Mouse (Mus musculus) liver, embryonic 11.5 days (tissue): ENCODE data around the gene Rtkn. TPM values are rescaled to one million over a fixed set of nuclear protein-coding genes. Genes with fewer than 3 reads are reported as not detected.
A peak's percentile ranks its signal among the peaks of the same experiment; 100 is the strongest.

ENCODE experiments used
- ATAC-seq: fragments of 200-750 bp; cut with Nextera tagmentation; replicated peaks from 2 replicates; pipeline ENCODE4 v1.8.0; 2017; ENCODE audit warnings: moderate number of reproducible peaks, mild to moderate bottlenecking, moderate TSS enrichment, moderate library complexity; ENCODE audit not compliant: low FRiP score
- DNase-seq: peaks from one replicate; pipeline ENCODE4 v3.0.0-alpha.2; 2017; ENCODE audit warnings: low spot score
- H3K27ac ChIP-seq: fragments of 300-500 bp; sonication (generic); 2 replicates; pipeline ENCODE4 v1.5.1; 2014; ENCODE audit warnings: mild to moderate bottlenecking, low read depth, low read length, control low read depth
- H3K27me3 ChIP-seq: fragments of 300-500 bp; sonication (generic); replicated peaks from 2 replicates; pipeline ENCODE4 v1.6.1; 2014; ENCODE audit warnings: low read length, mixed read lengths; ENCODE audit not compliant: control insufficient read depth, insufficient read depth
- H3K36me3 ChIP-seq: fragments of 300-500 bp; sonication (generic); 2 replicates; pipeline ENCODE4 v1.6.1; 2014; ENCODE audit warnings: mild to moderate bottlenecking, low read length, moderate library complexity, mixed read lengths; ENCODE audit not compliant: control insufficient read depth, insufficient read depth
- H3K4me1 ChIP-seq: fragments of 300-500 bp; sonication (generic); replicated peaks from 2 replicates; pipeline ENCODE4 v1.6.1; 2014; ENCODE audit warnings: low read length, mixed read lengths; ENCODE audit not compliant: control insufficient read depth, insufficient read depth
- H3K4me2 ChIP-seq: fragments of 300-500 bp; sonication (generic); 2 replicates; pipeline ENCODE4 v1.6.1; 2014; ENCODE audit warnings: mild to moderate bottlenecking, control low read depth, moderate library complexity
- H3K4me3 ChIP-seq: fragments of 300-500 bp; sonication (generic); 2 replicates; pipeline ENCODE4 v1.5.1; 2014; ENCODE audit warnings: low read depth, low read length, control low read depth
- H3K9ac ChIP-seq: fragments of 300-500 bp; sonication (generic); 2 replicates; pipeline ENCODE4 v1.6.1; 2014; ENCODE audit warnings: low read depth, low read length, control low read depth
- H3K9me3 ChIP-seq: fragments of 300-500 bp; sonication (generic); 2 replicates; pipeline ENCODE4 v1.6.1; 2016; ENCODE audit warnings: low read length, inconsistent platforms, mixed read lengths; ENCODE audit not compliant: control insufficient read depth
- WGBS: fragments of 180-500 bp; shearing (Covaris S2); extraction: QIAGEN DNeasy Blood & Tissue Kit; methylation state at CpG from one replicate; pipeline ENCODE4 v1.1.7; 2014; 5-methylcytosine and 5-hydroxymethylcytosine counted together
- polyA plus RNA-seq: library from polyadenylated mRNA; unstranded; fragments of >200 nt; fragmentation: Nextera tagmentation; extraction: Ambion mirVana; gene quantifications from 2 replicates; pipeline ENCODE4 v1.2.1, GENCODE M21; 2014

Rtkn gene
- polyA plus RNA-seq, 1 experiment from 2014 or later = 15.4 TPM

DNA sequence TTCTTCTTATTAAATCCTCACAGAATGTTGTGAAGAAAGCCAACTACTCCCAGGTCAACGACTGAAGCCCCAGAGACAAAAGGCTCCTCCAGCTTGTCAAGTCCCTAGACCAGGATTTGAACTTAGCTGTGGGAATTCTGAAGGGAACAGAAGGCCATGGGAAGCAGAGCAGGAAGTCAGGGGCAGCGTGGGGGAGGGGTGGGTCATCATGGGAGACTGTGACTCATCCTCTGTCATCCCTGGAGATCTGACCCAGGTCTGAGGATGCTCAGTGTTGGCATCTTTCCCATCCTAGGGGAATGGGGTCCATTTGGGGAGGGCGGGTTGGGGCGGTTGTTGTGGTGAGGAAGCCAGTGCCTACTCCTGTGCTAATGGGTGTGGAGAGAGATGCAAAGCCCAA lies 6.4 kb downstream of the Rtkn start:
- Histone ChIP-seq H3K4me2 (no peak overlapping the region), H3K9me3 (no peaks in the 10 kb centered on the region), H3K4me3 (no peak overlapping the region), H3K27me3 (peaks cover 17% of the 10 kb centered on the region), H3K9ac (no peak overlapping the region), H3K27ac (no peak overlapping the region), H3K4me1 (peaks cover 23% of the 10 kb centered on the region), H3K36me3 (no peaks in the 10 kb centered on the region; the same call in 1 of the 2 replicates)
- WGBS = 40% methylated on average over 4 of the region's 4 CpGs
- ATAC-seq (no peak), DNase-seq (no peak)

- Histone ChIP-seq H3K9me3 (no peaks in the 10 kb centered on the region), H3K9ac (peak overlapping the region; percentile 26), H3K4me2 (peak overlapping the region; percentile 65), H3K4me1 (peaks cover 20% of the 10 kb centered on the region), H3K27ac (no peak overlapping the region), H3K36me3 (no peaks in the 10 kb centered on the region; the same call in 1 of the 2 replicates), H3K27me3 (peaks cover 17% of the 10 kb centered on the region), H3K4me3 (peak overlapping the region; percentile 35)
- no peak for DNase-seq
- ATAC-seq = no peak
- 8% methylated on average over 41 of the region's 41 CpGs for WGBS
Observed at GRCm38 (mm10) chr6:83142211-83142731, 7.0 kb downstream of the Rtkn start.

GRCm38 (mm10) chr6:83142886-83143285 lies 7.6 kb downstream of the Rtkn start:
- DNase-seq (no peak), ATAC-seq (no peak)
- Histone ChIP-seq H3K9me3 (no peaks in the 10 kb centered on the region), H3K4me2 (no peak overlapping the region), H3K36me3 (peaks cover 3% of the 10 kb centered on the region; the same call in 1 of the 2 replicates), H3K27ac (no peak overlapping the region), H3K4me1 (peaks cover 16% of the 10 kb centered on the region), H3K4me3 (no peak overlapping the region), H3K27me3 (peaks cover 17% of the 10 kb centered on the region), H3K9ac (no peak overlapping the region)
- WGBS = 44% methylated on average over 11 of the region's 11 CpGs

- peaks cover 5% of the 10 kb centered on the region; the same call in 1 of the 2 replicates for H3K36me3 ChIP-seq
- DNase-seq = no peak
- H3K27me3 ChIP-seq = peaks cover 17% of the 10 kb centered on the region
- H3K4me1 ChIP-seq = peaks cover 7% of the 10 kb centered on the region
- 60% methylated on average over 2 of the region's 2 CpGs for WGBS
- no peak for ATAC-seq
- no peak overlapping the region for H3K4me3 ChIP-seq
- no peaks in the 10 kb centered on the region for H3K9me3 ChIP-seq
- no peak overlapping the region for H3K9ac ChIP-seq
- H3K27ac ChIP-seq = no peak overlapping the region
- H3K4me2 ChIP-seq = no peak overlapping the region
Observed at GRCm38 (mm10) chr6:83145209-83145608, 9.9 kb downstream of the Rtkn start.

DNA sequence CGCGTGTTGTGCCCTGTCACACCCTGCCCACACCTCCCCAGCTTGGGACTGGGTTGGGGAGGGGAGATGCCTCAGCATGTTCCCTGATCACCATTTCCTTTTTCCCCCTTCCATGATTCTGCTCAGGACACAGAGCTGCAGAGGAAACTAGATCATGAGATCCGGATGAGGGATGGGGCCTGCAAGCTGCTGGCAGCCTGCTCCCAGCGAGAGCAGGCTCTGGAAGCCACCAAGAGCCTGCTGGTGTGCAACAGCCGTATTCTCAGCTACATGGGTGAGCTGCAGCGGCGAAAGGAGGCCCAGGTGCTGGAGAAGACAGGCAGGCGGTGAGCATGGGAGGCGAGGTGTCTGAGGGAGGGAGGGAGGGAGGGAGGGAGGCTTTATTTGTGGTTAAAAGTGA lies 10.5 kb downstream of the Rtkn start:
- Histone ChIP-seq H3K4me3 (no peak overlapping the region), H3K27ac (no peak overlapping the region), H3K4me1 (peaks cover 7% of the 10 kb centered on the region), H3K9me3 (no peaks in the 10 kb centered on the region), H3K27me3 (peaks cover 17% of the 10 kb centered on the region), H3K4me2 (no peak overlapping the region), H3K36me3 (peaks cover 5% of the 10 kb centered on the region; the same call in 1 of the 2 replicates), H3K9ac (no peak overlapping the region)
- WGBS = 61% methylated on average over 9 of the region's 9 CpGs
- no peak for ATAC-seq
- no peak for DNase-seq

DNA sequence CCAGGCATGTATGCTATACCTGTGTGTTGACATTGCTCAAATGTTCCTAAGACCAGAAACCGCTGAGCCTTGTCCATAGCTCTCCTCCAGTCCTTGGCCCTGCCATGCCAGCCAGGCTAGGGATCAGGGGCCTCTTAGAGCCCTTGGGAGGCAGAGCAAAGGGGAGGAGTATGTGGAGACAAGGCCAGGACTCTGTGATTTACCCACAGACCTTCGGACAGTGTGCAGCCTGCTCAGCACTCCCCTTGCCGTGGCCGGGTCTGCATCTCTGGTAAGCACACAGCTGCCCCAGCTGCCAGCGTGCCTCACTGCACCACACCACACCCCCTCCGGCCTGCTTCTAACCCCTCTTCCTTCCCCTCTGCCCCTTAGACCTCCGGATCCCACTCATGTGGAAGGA lies 12.0 kb downstream of the Rtkn start:
- no peak overlapping the region for H3K9ac ChIP-seq
- peaks cover 5% of the 10 kb centered on the region for H3K4me1 ChIP-seq
- WGBS = 60% methylated on average over 7 of the region's 7 CpGs
- no peak for DNase-seq
- ATAC-seq = no peak
- H3K4me3 ChIP-seq = no peak overlapping the region
- peaks cover 5% of the 10 kb centered on the region; the same call in 1 of the 2 replicates for H3K36me3 ChIP-seq
- peaks cover 9% of the 10 kb centered on the region for H3K27me3 ChIP-seq
- H3K27ac ChIP-seq = no peak overlapping the region
- H3K9me3 ChIP-seq = no peaks in the 10 kb centered on the region
- H3K4me2 ChIP-seq = no peak overlapping the region

DNA sequence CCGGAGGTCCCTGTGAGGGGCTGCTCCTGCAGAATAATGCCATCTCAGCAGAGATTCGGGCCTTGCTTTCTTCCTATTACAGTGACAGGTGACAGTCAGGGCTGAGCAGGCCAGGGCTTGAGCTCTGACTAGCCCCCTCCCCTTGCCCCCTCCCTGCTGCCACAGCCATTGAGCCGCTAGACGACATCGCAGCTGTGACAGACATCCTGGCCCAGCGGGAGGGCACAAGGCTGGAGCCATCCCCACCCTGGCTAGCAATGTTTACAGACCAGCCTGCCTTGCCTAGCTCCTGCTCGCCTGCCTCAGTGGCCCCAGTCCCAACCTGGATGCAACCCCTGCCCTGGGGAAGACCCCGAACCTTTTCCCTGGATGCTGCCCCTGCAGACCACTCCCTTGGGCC lies 16.5 kb downstream of the Rtkn start:
- Histone ChIP-seq H3K9ac (no peak overlapping the region), H3K4me2 (no peak overlapping the region), H3K9me3 (no peaks in the 10 kb centered on the region), H3K4me3 (no peak overlapping the region), H3K4me1 (peaks cover 10% of the 10 kb centered on the region; the same call in 1 of the 2 replicates), H3K27ac (no peak overlapping the region), H3K36me3 (peaks cover 8% of the 10 kb centered on the region; the same call in 1 of the 2 replicates), H3K27me3 (peaks cover 24% of the 10 kb centered on the region)
- WGBS = 33% methylated on average over 8 of the region's 8 CpGs
- DNase-seq (no peak), ATAC-seq (no peak)

DNA sequence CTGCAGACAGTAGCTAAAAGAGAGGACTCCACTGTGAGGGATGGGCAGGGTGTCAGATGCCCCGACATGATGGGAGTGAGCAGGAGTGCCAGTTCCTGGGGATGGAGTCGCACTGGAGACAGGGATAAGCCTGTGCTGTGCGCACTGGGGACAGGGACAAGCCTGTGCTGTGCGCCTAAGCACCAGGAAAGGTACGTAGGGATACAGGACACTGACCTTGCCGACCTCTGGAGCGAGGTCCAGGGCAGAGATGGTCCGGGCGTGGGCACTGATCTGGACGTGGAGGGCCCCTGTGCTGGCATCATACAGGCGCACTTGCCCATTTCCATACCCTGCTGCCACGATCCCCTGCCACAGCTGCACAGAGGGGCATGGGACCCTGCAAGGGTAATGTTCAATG lies 17.8 kb downstream of the Rtkn start:
- DNase-seq (no peak), ATAC-seq (no peak)
- no peaks in the 10 kb centered on the region for H3K9me3 ChIP-seq
- no peak overlapping the region for H3K9ac ChIP-seq
- H3K4me1 ChIP-seq = peaks cover 10% of the 10 kb centered on the region; the same call in 1 of the 2 replicates
- H3K27ac ChIP-seq = no peak overlapping the region
- H3K4me3 ChIP-seq = no peak overlapping the region
- H3K4me2 ChIP-seq = no peak overlapping the region
- H3K36me3 ChIP-seq = peaks cover 3% of the 10 kb centered on the region; the same call in 1 of the 2 replicates
- H3K27me3 ChIP-seq = peaks cover 24% of the 10 kb centered on the region
- 88% methylated on average over 12 of the region's 12 CpGs for WGBS

- no peak overlapping the region for H3K27ac ChIP-seq
- peaks cover 10% of the 10 kb centered on the region; the same call in 1 of the 2 replicates for H3K4me1 ChIP-seq
- H3K9ac ChIP-seq = no peak overlapping the region; the same call in 1 of the 2 replicates
- H3K27me3 ChIP-seq = peaks cover 24% of the 10 kb centered on the region
- no peak for ATAC-seq
- H3K9me3 ChIP-seq = no peaks in the 10 kb centered on the region
- H3K4me2 ChIP-seq = no peak overlapping the region
- no peak for DNase-seq
- H3K4me3 ChIP-seq = no peak overlapping the region
- 66% methylated on average over 5 of the region's 5 CpGs for WGBS
- H3K36me3 ChIP-seq = 0 out of 2 replicates have a peak, but pooled peaks cover 3% of the 10 kb centered on the region
Observed at GRCm38 (mm10) chr6:83153485-83153884, 18.2 kb downstream of the Rtkn start.
